Mouse (Mus musculus): ENCODE results near the gene Olfr69. TPM values are rescaled to one million over a fixed set of nuclear protein-coding genes. Genes with fewer than 3 reads are reported as not detected.
"Not testable (repeated sequence)": the region's sequence is repeated elsewhere in the genome, so short reads cannot be mapped to it uniquely, and the experiment has no call there.

Gene Olfr69
- not detected in 2 replicates for polyA plus RNA-seq (2015; fragmentation: Nextera tagmentation; extraction: Ambion mirVana)

DNA sequence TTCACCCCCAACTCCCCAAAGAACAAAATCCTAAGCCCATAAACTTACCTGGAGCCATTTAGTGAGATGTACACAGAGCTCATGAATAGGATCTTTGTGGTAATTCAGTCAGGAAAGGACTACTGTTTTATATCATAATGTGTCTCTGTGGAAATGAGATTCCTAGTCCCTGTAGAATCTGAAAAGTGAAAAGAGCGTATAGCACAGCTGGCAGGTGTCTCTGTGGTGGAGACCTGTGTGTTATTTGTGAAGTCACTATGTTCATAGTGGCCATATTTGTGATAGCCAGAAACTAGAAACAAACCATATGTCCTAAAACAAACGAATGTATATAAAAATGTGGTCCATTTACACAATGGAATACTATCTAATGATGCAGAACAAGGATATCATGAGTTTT lies at the start of gene Olfr69:
Olfr69 (minus strand) TSS at position 101 of the 400 bp plus-strand sequence.
- Histone ChIP-seq H3K27ac (replicated peaks) (no peak within 1 kb of the TSS), H3K4me3 (no peak within 1 kb of the TSS), H3K4me2 (no peak within 1 kb of the TSS), H3K36me3 (no peaks in the 10 kb centered on the region), H3K27me3 (no peaks in the 10 kb centered on the region), H3K9me3 (no peaks in the 10 kb centered on the region), H3K4me1 (replicated peaks) (no peaks in the 10 kb centered on the region), H3K9ac (no peak within 1 kb of the TSS)
- no peak for ATAC-seq (ENCODE audit: low FRiP score, low read depth)
- WGBS: 84% methylated on average over 2 of the region's 2 CpGs

DNA sequence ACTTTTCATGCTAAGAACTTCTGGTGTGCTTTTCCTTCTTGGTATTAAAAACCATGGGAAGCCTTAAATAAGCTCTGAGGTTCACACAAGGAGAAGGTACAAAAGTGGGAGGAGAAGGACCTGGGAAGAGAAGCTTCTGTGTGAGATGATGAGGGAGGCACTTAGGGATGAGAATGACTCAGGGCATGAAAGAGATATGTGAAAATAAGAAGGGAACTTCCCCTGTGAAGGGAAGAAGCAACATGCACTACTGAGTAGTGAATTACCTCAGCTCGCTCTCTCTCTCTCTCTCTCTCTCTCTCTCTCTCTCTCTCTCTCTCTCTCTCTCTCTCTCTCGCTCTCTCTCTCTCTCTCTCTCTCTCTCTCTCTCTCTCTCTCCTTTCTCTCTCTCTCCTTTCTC lies 43.7 kb upstream of the Olfr69 start:
- not testable (repeated sequence) for H3K4me2 ChIP-seq; ATAC-seq (ENCODE audit: low FRiP score, low read depth); H3K9me3 ChIP-seq; H3K9ac ChIP-seq; H3K4me3 ChIP-seq; H3K27me3 ChIP-seq; H3K27ac ChIP-seq (replicated peaks); H3K4me1 ChIP-seq (replicated peaks); H3K36me3 ChIP-seq
- WGBS: 89% methylated on average over 1 of the region's 2 CpGs

GRCm38 (mm10) chr7:103813766-103814165 lies 42.4 kb upstream of the Olfr69 start, which contains the start of gene Hbb-bt:
TSS of gene Hbb-bt (minus strand) at chr7:103813996.
- Histone ChIP-seq H3K4me2 (no peak within 1 kb of the TSS), H3K4me1 (replicated peaks) (no peaks in the 10 kb centered on the region), H3K36me3 (no peaks in the 10 kb centered on the region), H3K9me3 (no peaks in the 10 kb centered on the region), H3K27ac (replicated peaks) (no peak within 1 kb of the TSS), H3K27me3 (no peaks in the 10 kb centered on the region), H3K4me3 (no peak within 1 kb of the TSS), H3K9ac (no peak within 1 kb of the TSS)
- no peak for ATAC-seq (ENCODE audit: low FRiP score, low read depth)
- 86% methylated on average over 3 of the region's 3 CpGs for WGBS

DNA sequence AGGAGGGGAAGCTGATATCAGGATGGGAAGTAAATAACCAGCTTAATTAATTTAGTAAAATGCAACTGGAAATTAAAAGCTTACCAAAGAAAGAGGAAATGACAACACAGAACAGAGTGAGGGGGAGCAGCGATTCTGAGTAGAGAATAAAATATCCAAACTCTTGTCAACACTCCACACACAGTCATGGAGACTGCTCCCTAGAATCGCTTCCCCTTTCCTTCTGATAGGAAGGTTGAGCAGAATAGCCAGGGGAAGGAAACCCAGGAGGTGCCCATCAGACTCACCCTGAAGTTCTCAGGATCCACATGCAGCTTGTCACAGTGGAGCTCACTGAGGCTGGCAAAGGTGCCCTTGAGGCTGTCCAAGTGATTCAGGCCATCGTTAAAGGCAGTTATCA lies 41.8 kb upstream of the Olfr69 start:
- H3K9me3 ChIP-seq; H3K27me3 ChIP-seq; H3K4me1 ChIP-seq (replicated peaks); H3K4me2 ChIP-seq; H3K36me3 ChIP-seq; H3K9ac ChIP-seq; H3K27ac ChIP-seq (replicated peaks); ATAC-seq (ENCODE audit: low FRiP score, low read depth); H3K4me3 ChIP-seq: not testable (repeated sequence)
- no CpG with 5 or more reads among the region's 3 CpGs for WGBS

- no peaks in the 10 kb centered on the region for H3K9me3 ChIP-seq
- no peaks in the 10 kb centered on the region for H3K4me1 ChIP-seq (replicated peaks)
- no peak overlapping the region for H3K27ac ChIP-seq (replicated peaks)
- no peaks in the 10 kb centered on the region for H3K27me3 ChIP-seq
- H3K9ac ChIP-seq: no peak overlapping the region
- H3K4me3 ChIP-seq: no peak overlapping the region
- no peak for ATAC-seq (ENCODE audit: low FRiP score, low read depth)
- H3K36me3 ChIP-seq: no peaks in the 10 kb centered on the region
- no peak overlapping the region for H3K4me2 ChIP-seq
- 73% methylated on average over 1 of the region's 1 CpGs for WGBS
Measured at GRCm38 (mm10) chr7:103812174-103812573, 40.8 kb upstream of the Olfr69 start.

DNA sequence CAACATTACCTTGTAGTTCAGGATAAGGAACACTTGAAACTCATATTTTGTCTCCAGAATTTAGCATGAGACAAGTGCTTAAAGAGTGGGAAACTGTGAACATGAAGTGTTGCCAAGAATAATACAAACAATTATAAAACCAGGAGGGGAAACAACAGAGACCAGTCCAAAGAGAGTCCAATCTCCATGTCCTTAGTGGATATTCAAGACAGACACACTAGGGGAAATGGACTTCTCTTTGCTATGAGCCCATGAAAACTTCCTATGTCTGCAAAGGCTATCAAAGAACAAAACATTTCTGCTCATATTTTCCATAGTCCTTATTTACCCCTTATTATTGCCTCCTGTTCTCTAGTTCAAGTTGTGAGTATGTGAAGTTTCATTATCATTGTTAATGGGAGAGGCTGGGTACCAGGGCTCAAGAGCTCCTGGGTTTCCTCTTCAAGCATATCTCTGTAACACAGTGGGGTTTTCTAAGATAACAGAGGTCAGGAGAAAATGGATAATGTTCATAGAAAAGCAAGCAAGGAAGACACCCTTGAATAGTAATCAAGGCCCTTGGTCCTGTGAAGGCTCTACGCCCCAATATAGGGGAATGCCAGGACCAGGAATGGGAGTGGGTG lies 39.9 kb upstream of the Olfr69 start:
- Histone ChIP-seq H3K9ac (no peak overlapping the region), H3K4me1 (replicated peaks) (no peaks in the 10 kb centered on the region), H3K4me2 (no peak overlapping the region), H3K27ac (replicated peaks) (no peak overlapping the region), H3K27me3 (no peaks in the 10 kb centered on the region), H3K36me3 (no peaks in the 10 kb centered on the region), H3K9me3 (no peaks in the 10 kb centered on the region), H3K4me3 (no peak overlapping the region)
- ATAC-seq (ENCODE audit: low FRiP score, low read depth): no peak
- 86% methylated on average over 1 of the region's 1 CpGs for WGBS

DNA sequence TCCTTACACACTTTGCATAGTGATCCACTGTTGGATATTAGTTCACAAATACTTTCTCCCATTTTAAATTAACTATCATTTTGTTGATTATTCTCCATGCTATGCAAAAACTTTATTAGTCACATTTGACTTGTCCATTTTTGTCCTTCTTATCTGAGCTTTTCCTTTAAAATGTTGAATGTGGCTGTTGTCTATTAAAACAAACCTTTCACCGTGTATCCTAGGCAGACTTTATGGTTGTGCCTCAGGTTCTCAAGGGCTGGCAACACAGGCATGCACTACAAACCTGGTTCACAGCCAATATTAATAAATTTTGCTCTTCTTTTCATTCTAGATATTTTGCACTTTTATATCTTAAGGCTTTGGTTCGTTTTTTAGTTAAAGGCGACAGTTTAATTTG lies 39.4 kb upstream of the Olfr69 start:
- Histone ChIP-seq H3K4me3 (no peak overlapping the region), H3K9me3 (no peaks in the 10 kb centered on the region), H3K36me3 (no peaks in the 10 kb centered on the region), H3K4me2 (no peak overlapping the region), H3K4me1 (replicated peaks) (no peaks in the 10 kb centered on the region), H3K27me3 (no peaks in the 10 kb centered on the region), H3K9ac (no peak overlapping the region), H3K27ac (replicated peaks) (no peak overlapping the region)
- ATAC-seq (ENCODE audit: low FRiP score, low read depth): no peak
- 90% methylated on average over 3 of the region's 3 CpGs for WGBS

DNA sequence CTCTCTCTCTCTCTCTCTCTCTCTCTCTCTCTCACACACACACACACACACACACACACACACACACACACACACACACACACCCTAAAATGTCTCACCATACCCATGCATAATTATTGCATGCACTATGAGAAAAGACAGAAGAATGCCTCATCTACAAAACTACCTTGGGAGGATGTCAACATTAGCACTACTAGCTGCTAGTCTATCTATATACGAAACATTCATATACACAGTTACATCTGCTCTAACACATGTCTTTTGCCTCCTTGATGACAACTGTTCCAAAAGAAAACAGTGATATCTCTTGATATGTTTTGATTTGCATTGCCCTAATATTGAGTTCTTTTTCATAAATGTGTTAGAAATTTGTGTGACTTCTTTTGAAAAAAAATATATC lies 38.9 kb upstream of the Olfr69 start:
- Histone ChIP-seq H3K9me3 (no peaks in the 10 kb centered on the region), H3K27ac (replicated peaks) (no peak overlapping the region), H3K36me3 (no peaks in the 10 kb centered on the region), H3K9ac (no peak overlapping the region), H3K4me2 (no peak overlapping the region), H3K4me1 (replicated peaks) (no peaks in the 10 kb centered on the region), H3K4me3 (no peak overlapping the region), H3K27me3 (no peaks in the 10 kb centered on the region)
- 84% methylated on average over 1 of the region's 1 CpGs for WGBS
- ATAC-seq (ENCODE audit: low FRiP score, low read depth): no peak

DNA sequence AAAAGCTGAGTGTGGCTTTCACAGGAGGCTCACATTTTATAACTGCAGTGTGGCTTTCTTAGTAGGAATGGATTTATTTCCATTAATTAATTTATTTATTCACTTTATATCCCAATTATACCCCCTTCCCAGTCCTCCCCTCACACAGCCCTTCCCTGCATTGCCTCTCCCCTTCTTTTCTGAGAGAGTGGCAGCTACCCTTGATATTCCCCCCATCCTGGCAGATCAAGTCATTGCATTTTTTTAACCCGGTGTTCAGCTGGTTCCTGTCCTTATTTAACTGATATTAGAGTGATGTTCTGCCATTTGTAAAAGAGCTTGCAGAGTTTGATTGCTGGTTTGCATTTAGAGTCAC lies 38.4 kb upstream of the Olfr69 start:
- H3K4me2 ChIP-seq: no peak overlapping the region
- no peak overlapping the region for H3K9ac ChIP-seq
- H3K4me3 ChIP-seq: no peak overlapping the region
- H3K9me3 ChIP-seq: no peaks in the 10 kb centered on the region
- H3K36me3 ChIP-seq: no peaks in the 10 kb centered on the region
- no peaks in the 10 kb centered on the region for H3K27me3 ChIP-seq
- WGBS: 73% methylated on average over 1 of the region's 1 CpGs
- no peaks in the 10 kb centered on the region for H3K4me1 ChIP-seq (replicated peaks)
- ATAC-seq (ENCODE audit: low FRiP score, low read depth): no peak
- H3K27ac ChIP-seq (replicated peaks): no peak overlapping the region

- Histone ChIP-seq H3K4me2 (no peak overlapping the region), H3K4me3 (no peak overlapping the region), H3K4me1 (replicated peaks) (no peaks in the 10 kb centered on the region), H3K27me3 (no peaks in the 10 kb centered on the region), H3K27ac (replicated peaks) (no peak overlapping the region), H3K9ac (no peak overlapping the region), H3K9me3 (no peaks in the 10 kb centered on the region), H3K36me3 (no peaks in the 10 kb centered on the region)
- no peak for ATAC-seq (ENCODE audit: low FRiP score, low read depth)
- 72% methylated on average over 5 of the region's 5 CpGs for WGBS
Measured at GRCm38 (mm10) chr7:103808971-103809800, 37.8 kb upstream of the Olfr69 start.

DNA sequence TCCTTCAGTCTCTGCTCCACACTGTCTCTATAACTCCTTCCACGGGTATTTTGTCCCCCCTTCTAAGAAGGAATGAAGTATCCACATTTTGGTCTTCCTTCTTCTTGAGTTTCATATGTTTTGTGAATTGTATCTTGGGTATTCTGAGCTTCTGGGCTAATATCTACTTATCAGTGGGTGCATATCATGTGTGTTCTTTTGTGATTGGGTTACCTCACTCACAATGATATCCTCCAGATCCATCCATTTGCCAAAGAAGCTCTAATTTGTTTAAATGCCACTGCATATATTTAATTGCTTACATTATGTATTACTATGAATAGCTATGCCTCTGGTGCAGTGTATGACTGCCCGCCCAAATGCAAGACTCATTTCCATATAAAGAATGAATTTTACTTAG lies 36.7 kb upstream of the Olfr69 start:
- H3K9ac ChIP-seq; H3K9me3 ChIP-seq; H3K36me3 ChIP-seq; H3K27me3 ChIP-seq; H3K4me1 ChIP-seq (replicated peaks); ATAC-seq (ENCODE audit: low FRiP score, low read depth); H3K27ac ChIP-seq (replicated peaks); H3K4me3 ChIP-seq; H3K4me2 ChIP-seq: not testable (repeated sequence)
- WGBS: 84% methylated on average over 2 of the region's 2 CpGs

GRCm38 (mm10) chr7:103806856-103807255 lies 35.5 kb upstream of the Olfr69 start:
- H3K4me1 ChIP-seq (replicated peaks): no peaks in the 10 kb centered on the region
- H3K4me2 ChIP-seq: no peak overlapping the region
- H3K27ac ChIP-seq (replicated peaks): no peak overlapping the region
- no peak overlapping the region for H3K4me3 ChIP-seq
- ATAC-seq (ENCODE audit: low FRiP score, low read depth): no peak
- no peak overlapping the region for H3K9ac ChIP-seq
- H3K36me3 ChIP-seq: no peaks in the 10 kb centered on the region
- H3K27me3 ChIP-seq: no peaks in the 10 kb centered on the region
- WGBS: 63% methylated on average over 1 of the region's 1 CpGs
- H3K9me3 ChIP-seq: no peaks in the 10 kb centered on the region
